Mouse (Mus musculus) bone marrow macrophage, adult 2 months (primary cell): ENCODE results near the gene 1110008P14Rik.

Experiments
- CTCF ChIP-seq: IDR thresholded peaks from 2 replicates; pipeline ENCODE4 v1.5.1; 2012; ENCODE audit warnings: low read depth, mild to moderate bottlenecking, low read length, moderate library complexity
- POLR2A ChIP-seq: IDR thresholded peaks from 2 replicates; pipeline ENCODE4 v1.6.1; 2012; ENCODE audit warnings: mild to moderate bottlenecking, low read depth, low read length, borderline replicate concordance

GRCm38 (mm10) chr2:32411407-32411806 lies 29.7 kb upstream of the 1110008P14Rik start:
- no peak for TF ChIP-seq CTCF
- no peak for TF ChIP-seq POLR2A
